Mouse (Mus musculus) kidney, adult 2 months (tissue): ENCODE data around the gene Fhdc1.

Experiments used
- CTCF ChIP-seq: fragments of 200-500 bp; conservative IDR thresholded peaks from 2 replicates; pipeline ENCODE4 v1.5.1; 2011; ENCODE audit warnings: low read depth, mild to moderate bottlenecking, control low read depth, low read length, moderate library complexity, mixed read lengths; ENCODE audit not compliant: insufficient read depth, insufficient read length
- POLR2A ChIP-seq: fragments of 200-500 bp; IDR thresholded peaks from one replicate; pipeline ENCODE4 v1.6.1; 2011; ENCODE audit warnings: low read depth, low read length, control low read depth

DNA sequence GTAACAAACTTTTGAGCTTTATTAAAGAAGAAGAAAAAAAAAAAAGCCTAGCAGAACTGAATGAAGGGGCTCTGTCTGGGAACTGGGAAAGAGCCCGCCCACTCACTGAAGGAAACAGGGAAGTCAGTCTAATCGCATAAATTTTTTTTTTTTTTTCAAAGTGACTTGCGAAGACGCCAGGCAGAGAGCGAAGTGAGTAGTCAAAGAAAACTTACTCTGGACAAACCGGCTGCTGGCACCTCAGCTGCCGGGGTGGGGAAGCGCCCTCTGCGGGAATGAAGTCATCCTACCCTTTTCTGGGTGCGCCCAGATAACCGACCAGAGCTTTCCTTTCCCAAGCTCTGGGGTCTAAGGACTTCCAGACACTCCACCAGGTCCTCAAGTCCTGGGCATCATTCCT is 875 bp upstream of the Fhdc1 start:
- TF ChIP-seq CTCF (peak; percentile 37; the same call in 1 of the 2 replicates), POLR2A (no peak)
